Mouse (Mus musculus): ENCODE results near the gene Cbx5. TPM values are rescaled to one million over a fixed set of nuclear protein-coding genes. Genes with fewer than 3 reads are reported as not detected.

The Cbx5 gene
- polyA plus RNA-seq, 1 experiment from 2014 or later: 124 TPM

GRCm38 (mm10) chr15:103197785-103198184 is 41.8 kb downstream of the Cbx5 start:
- H3K4me1 ChIP-seq: peaks cover 12% of the 10 kb centered on the region; the same call in 1 of the 2 replicates
- no peak overlapping the region for H3K4me3 ChIP-seq (replicated peaks)
- H3K9ac ChIP-seq: no peak overlapping the region
- WGBS: 91% methylated on average over 4 of the region's 4 CpGs
- ATAC-seq (replicated peaks; ENCODE audit: low FRiP score): no peak
- H3K27ac ChIP-seq: no peak overlapping the region
- H3K27me3 ChIP-seq: no peaks in the 10 kb centered on the region
- no peak overlapping the region for H3K4me2 ChIP-seq
- H3K9me3 ChIP-seq (replicated peaks): no peaks in the 10 kb centered on the region
- H3K36me3 ChIP-seq: peaks cover 94% of the 10 kb centered on the region

DNA sequence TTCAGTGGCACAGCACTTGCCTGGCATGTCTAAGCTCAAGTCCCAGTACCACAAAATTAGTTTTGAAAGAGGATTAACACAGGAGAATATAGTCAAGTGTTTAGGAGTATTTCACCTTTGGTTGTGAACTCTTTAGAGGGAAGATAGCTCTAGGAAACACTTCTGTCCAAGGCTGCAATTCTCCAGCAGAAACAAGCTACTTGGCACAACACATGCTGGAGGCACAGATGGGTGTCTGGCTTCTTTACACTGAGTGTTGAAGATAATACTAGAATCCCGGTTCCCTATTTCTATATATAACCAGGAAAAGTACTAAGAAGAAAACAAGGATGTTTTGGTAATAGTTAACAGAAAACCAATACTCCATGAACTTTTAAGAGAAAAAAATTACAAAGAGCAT is 42.8 kb downstream of the Cbx5 start:
- no peak overlapping the region for H3K4me3 ChIP-seq (replicated peaks)
- H3K9me3 ChIP-seq (replicated peaks): no peaks in the 10 kb centered on the region
- H3K27ac ChIP-seq: no peak overlapping the region
- peaks cover 95% of the 10 kb centered on the region for H3K36me3 ChIP-seq
- no peak for ATAC-seq (replicated peaks; ENCODE audit: low FRiP score)
- H3K4me1 ChIP-seq: peaks cover 5% of the 10 kb centered on the region; the same call in 1 of the 2 replicates
- H3K4me2 ChIP-seq: no peak overlapping the region
- no peaks in the 10 kb centered on the region for H3K27me3 ChIP-seq
- no peak overlapping the region for H3K9ac ChIP-seq
- WGBS: 87% methylated on average over 1 of the region's 1 CpGs

GRCm38 (mm10) chr15:103193606-103194005 is 46.0 kb downstream of the Cbx5 start:
- no peak for ATAC-seq (replicated peaks; ENCODE audit: low FRiP score)
- peaks cover 69% of the 10 kb centered on the region for H3K36me3 ChIP-seq
- no peak overlapping the region for H3K9ac ChIP-seq

GRCm38 (mm10) chr15:103190531-103191462 is 48.8 kb downstream of the Cbx5 start:
- H3K36me3 ChIP-seq: peaks cover 42% of the 10 kb centered on the region
- H3K4me2 ChIP-seq: no peak overlapping the region
- H3K27ac ChIP-seq: peak overlapping the region; percentile 71
- no peaks in the 10 kb centered on the region for H3K9me3 ChIP-seq (replicated peaks)
- H3K9ac ChIP-seq: no peak overlapping the region
- H3K4me1 ChIP-seq: peaks cover 42% of the 10 kb centered on the region
- 24% methylated on average over 10 of the region's 10 CpGs for WGBS
- no peaks in the 10 kb centered on the region for H3K27me3 ChIP-seq
- H3K4me3 ChIP-seq (replicated peaks): no peak overlapping the region
- peak; percentile 73 for ATAC-seq (replicated peaks; ENCODE audit: low FRiP score)

More at GRCm38 (mm10) chr15:103193606-103194005, 46.0 kb downstream of the Cbx5 start:
- Histone ChIP-seq H3K4me1 (peaks cover 34% of the 10 kb centered on the region), H3K9me3 (replicated peaks) (no peaks in the 10 kb centered on the region), H3K4me3 (replicated peaks) (no peak overlapping the region), H3K27me3 (no peaks in the 10 kb centered on the region), H3K27ac (no peak overlapping the region), H3K4me2 (no peak overlapping the region)
- 70% methylated on average over 2 of the region's 2 CpGs for WGBS

- peak; percentile 61 for ATAC-seq (replicated peaks; ENCODE audit: low FRiP score)
- no peak overlapping the region for H3K4me2 ChIP-seq
- no peak overlapping the region for H3K4me3 ChIP-seq (replicated peaks)
- 33% methylated on average over 7 of the region's 7 CpGs for WGBS
- H3K4me1 ChIP-seq: peaks cover 44% of the 10 kb centered on the region
- peaks cover 35% of the 10 kb centered on the region for H3K36me3 ChIP-seq
- peak overlapping the region; percentile 71 for H3K27ac ChIP-seq
- H3K9ac ChIP-seq: no peak overlapping the region
- H3K9me3 ChIP-seq (replicated peaks): no peaks in the 10 kb centered on the region
- no peaks in the 10 kb centered on the region for H3K27me3 ChIP-seq
These were observed 49.5 kb downstream of the Cbx5 start for GRCm38 (mm10) chr15:103190083-103190482.

DNA sequence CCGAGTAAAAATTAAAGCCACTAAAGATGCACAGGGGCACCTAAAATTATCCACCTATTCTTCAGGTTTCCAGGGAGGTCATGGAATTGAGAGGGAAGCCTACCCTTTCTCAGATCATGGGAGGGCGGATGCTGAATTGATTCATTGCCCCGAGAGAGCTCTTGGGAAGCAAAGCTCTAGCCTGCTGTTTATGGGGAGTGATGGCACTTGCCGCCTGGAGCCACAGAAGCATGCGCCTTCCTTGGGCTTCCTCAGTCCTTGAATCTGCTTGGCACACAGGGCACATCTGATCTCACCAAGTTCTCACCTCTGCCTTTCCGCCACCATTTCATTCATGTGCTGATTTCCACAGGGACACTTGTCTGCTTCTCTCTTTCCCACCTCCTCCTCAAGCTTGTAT is 51.8 kb downstream of the Cbx5 start:
- ATAC-seq (replicated peaks; ENCODE audit: low FRiP score): no peak
- H3K27ac ChIP-seq: no peak overlapping the region
- no peaks in the 10 kb centered on the region for H3K27me3 ChIP-seq
- H3K9me3 ChIP-seq (replicated peaks): no peaks in the 10 kb centered on the region
- WGBS: 57% methylated on average over 6 of the region's 6 CpGs
- H3K9ac ChIP-seq: no peak overlapping the region
- peaks cover 58% of the 10 kb centered on the region for H3K4me1 ChIP-seq
- H3K36me3 ChIP-seq: peaks cover 12% of the 10 kb centered on the region
- no peak overlapping the region for H3K4me2 ChIP-seq
- H3K4me3 ChIP-seq (replicated peaks): no peak overlapping the region

GRCm38 (mm10) chr15:103185462-103186198 is 54.0 kb downstream of the Cbx5 start:
- no peak overlapping the region for H3K9ac ChIP-seq
- 0 out of 2 replicates have a peak, but pooled peaks cover 5% of the 10 kb centered on the region for H3K27me3 ChIP-seq
- no peak for ATAC-seq (replicated peaks; ENCODE audit: low FRiP score)
- 49% methylated on average over 19 of the region's 19 CpGs for WGBS
- H3K36me3 ChIP-seq: no peaks in the 10 kb centered on the region; the same call in 1 of the 2 replicates
- no peak overlapping the region for H3K4me2 ChIP-seq
- peak overlapping the region; percentile 10; the same call in 1 of the 2 replicates for H3K27ac ChIP-seq
- H3K4me3 ChIP-seq (replicated peaks): no peak overlapping the region
- H3K4me1 ChIP-seq: peaks cover 50% of the 10 kb centered on the region
- no peaks in the 10 kb centered on the region for H3K9me3 ChIP-seq (replicated peaks)

DNA sequence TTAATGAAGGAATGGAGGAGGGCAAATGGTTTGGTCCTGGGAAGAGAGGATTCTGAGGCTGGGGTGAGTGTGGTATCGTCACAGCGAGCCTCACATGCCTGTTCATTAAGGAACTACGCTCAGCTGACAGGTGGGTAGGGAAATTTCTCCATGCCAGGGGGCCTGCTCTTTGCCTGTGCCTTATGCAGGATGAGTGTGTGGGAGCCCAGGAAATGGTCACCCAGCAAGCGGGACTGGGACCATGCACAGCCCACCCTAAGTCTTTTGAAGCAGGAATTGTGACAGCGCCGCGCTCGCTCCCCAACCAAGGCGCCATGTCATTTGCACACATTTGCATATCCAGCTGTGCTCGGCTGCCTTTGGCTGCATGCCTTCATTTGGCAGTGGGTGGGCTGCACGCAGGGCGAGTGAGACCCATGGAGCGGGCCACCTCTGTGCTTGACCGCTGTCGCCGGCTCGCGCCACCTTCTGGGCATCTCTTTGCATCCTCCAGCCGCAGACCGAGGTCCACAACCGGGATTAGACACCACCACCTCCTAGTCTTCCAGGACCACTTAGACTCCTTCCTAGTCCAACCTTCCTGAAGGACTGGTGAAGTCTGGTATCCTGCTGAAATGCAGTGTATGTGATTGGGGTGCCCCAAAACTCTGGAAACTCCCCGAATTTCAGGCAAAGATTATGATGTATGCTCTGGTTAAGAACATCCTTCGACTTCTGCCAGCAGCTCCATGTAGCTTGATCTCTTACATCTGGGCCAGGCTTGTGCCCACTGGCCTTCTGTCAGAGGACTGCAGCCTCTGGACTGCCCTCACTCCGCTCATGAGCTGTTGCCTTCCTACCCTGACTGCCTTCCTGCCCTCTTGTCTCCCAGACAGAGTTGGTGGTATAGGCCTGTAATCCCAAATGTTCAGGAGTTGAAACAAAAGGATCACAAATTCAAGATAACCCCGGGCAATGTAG is 55.7 kb downstream of the Cbx5 start:
- no peaks in the 10 kb centered on the region for H3K9me3 ChIP-seq (replicated peaks)
- peak; percentile 21; the same call in 1 of the 2 replicates for ATAC-seq (replicated peaks; ENCODE audit: low FRiP score)
- H3K4me3 ChIP-seq (replicated peaks): peak overlapping the region; percentile 46
- H3K4me1 ChIP-seq: peaks cover 48% of the 10 kb centered on the region
- peak overlapping the region; percentile 77 for H3K4me2 ChIP-seq
- 11% methylated on average over 25 of the region's 25 CpGs for WGBS
- H3K36me3 ChIP-seq: no peaks in the 10 kb centered on the region
- H3K27me3 ChIP-seq: 0 out of 2 replicates have a peak, but pooled peaks cover 18% of the 10 kb centered on the region
- H3K27ac ChIP-seq: peak overlapping the region; percentile 62
- H3K9ac ChIP-seq: no peak overlapping the region

- Histone ChIP-seq H3K9me3 (replicated peaks) (no peaks in the 10 kb centered on the region), H3K27ac (peak overlapping the region; percentile 62; the same call in 1 of the 2 replicates), H3K4me2 (peak overlapping the region; percentile 77), H3K9ac (peak overlapping the region; percentile 38; the same call in 1 of the 2 replicates), H3K4me1 (peaks cover 53% of the 10 kb centered on the region), H3K4me3 (replicated peaks) (peak overlapping the region; percentile 46), H3K36me3 (no peaks in the 10 kb centered on the region), H3K27me3 (0 out of 2 replicates have a peak, but pooled peaks cover 22% of the 10 kb centered on the region)
- ATAC-seq (replicated peaks; ENCODE audit: low FRiP score): peak; percentile 38; the same call in 1 of the 2 replicates
- WGBS: under 1% methylated on average over 21 of the region's 21 CpGs
These were observed 56.5 kb downstream of the Cbx5 start for GRCm38 (mm10) chr15:103183135-103183534.

- Histone ChIP-seq H3K36me3 (no peaks in the 10 kb centered on the region), H3K27ac (no peak overlapping the region), H3K9me3 (replicated peaks) (no peaks in the 10 kb centered on the region), H3K27me3 (0 out of 2 replicates have a peak, but pooled peaks cover 22% of the 10 kb centered on the region), H3K4me3 (replicated peaks) (peak overlapping the region; percentile 46), H3K4me2 (peak overlapping the region; percentile 77), H3K9ac (peak overlapping the region; percentile 38; the same call in 1 of the 2 replicates), H3K4me1 (peaks cover 58% of the 10 kb centered on the region)
- peak; percentile 35 for ATAC-seq (replicated peaks; ENCODE audit: low FRiP score)
- WGBS: under 1% methylated on average over 44 of the region's 48 CpGs
These were observed 57.3 kb downstream of the Cbx5 start for GRCm38 (mm10) chr15:103182166-103182790.

GRCm38 (mm10) chr15:103180406-103180805 is 59.2 kb downstream of the Cbx5 start:
- no peaks in the 10 kb centered on the region for H3K9me3 ChIP-seq (replicated peaks)
- no peak for ATAC-seq (replicated peaks; ENCODE audit: low FRiP score)

More at GRCm38 (mm10) chr15:103180406-103180805, 59.2 kb downstream of the Cbx5 start:
- H3K27ac ChIP-seq: no peak overlapping the region
- no peak overlapping the region for H3K4me3 ChIP-seq (replicated peaks)
- H3K36me3 ChIP-seq: no peaks in the 10 kb centered on the region
- H3K4me2 ChIP-seq: no peak overlapping the region
- no peak overlapping the region for H3K9ac ChIP-seq
- H3K27me3 ChIP-seq: peaks cover 34% of the 10 kb centered on the region
- peaks cover 62% of the 10 kb centered on the region for H3K4me1 ChIP-seq
